Mouse (Mus musculus) adrenal gland, adult 18-20 months (tissue): ENCODE results near the gene Zfp574. TPM values are rescaled to one million over a fixed set of nuclear protein-coding genes. Genes with fewer than 3 reads are reported as not detected.
"Not testable (repeated sequence)": the region's sequence is repeated elsewhere in the genome, so short reads cannot be mapped to it uniquely, and the experiment has no call there.

Experiments
- DNase-seq, 2 experiments: peaks; one replicate each; pipeline ENCODE4 v3.0.0; 2021 to 2022; ENCODE audit warnings: low spot score in 2 of 2
- long read RNA-seq, 2 experiments: library from polyadenylated mRNA; stranded (forward); transcript quantifications; one replicate each; pipeline ENCODE4 v2.0.0; 2021
- total RNA-seq, 2 experiments: library from RNA; stranded (reverse); gene quantifications; 1 replicate in 1 of 2; 2 replicates in 1 of 2; pipeline ENCODE4 v1.2.3; 2021

Zfp574 gene
- 10 to 100 TPM; 18.6 to 19.6 TPM for total RNA-seq
- long read RNA-seq, experiment 1, full-length matches to known transcripts = 35 of 40 reads
- long read RNA-seq, experiment 1, partial matches to known transcripts = 0 of 40 reads
- long read RNA-seq, experiment 1, other reads (novel, unspliced or antisense) = 5 of 40 reads
- long read RNA-seq, experiment 2, full-length matches to known transcripts = 4 of 14 reads
- long read RNA-seq, experiment 2, partial matches to known transcripts = 0 of 14 reads
- long read RNA-seq, experiment 2, other reads (novel, unspliced or antisense) = 10 of 14 reads

GRCm38 (mm10) chr7:25071979-25072715, at the start of gene Zfp574, which contains the start of gene Grik5:
Zfp574 (plus strand) TSS chr7:25072567.
Grik5 (minus strand) TSS chr7:25072346.
- no peak for DNase-seq

- no peak for DNase-seq
These were observed 46.4 kb upstream of the Zfp574 start for GRCm38 (mm10) chr7:25025855-25026439.

- no peak for DNase-seq
These were observed 45.9 kb upstream of the Zfp574 start for GRCm38 (mm10) chr7:25026452-25026851.

GRCm38 (mm10) chr7:25030032-25030753, 42.2 kb upstream of the Zfp574 start:
- DNase-seq = peak; percentile 75 to 76

- DNase-seq = no peak
These were observed 40.8 kb upstream of the Zfp574 start for GRCm38 (mm10) chr7:25031528-25031927.

- DNase-seq = no peak
These were observed 37.6 kb upstream of the Zfp574 start for GRCm38 (mm10) chr7:25034796-25035195.

- DNase-seq = peak; percentile 66
These were observed 36.5 kb upstream of the Zfp574 start for GRCm38 (mm10) chr7:25035916-25036315.

- DNase-seq = no peak
These were observed 30.4 kb upstream of the Zfp574 start for GRCm38 (mm10) chr7:25041921-25042320.

- not testable (repeated sequence) for DNase-seq
These were observed 27.8 kb upstream of the Zfp574 start for GRCm38 (mm10) chr7:25044599-25044998.

GRCm38 (mm10) chr7:25047363-25047762, 25.0 kb upstream of the Zfp574 start:
- peak in 1 of 2 experiments; percentile 27 for DNase-seq

GRCm38 (mm10) chr7:25049295-25049930, 23.0 kb upstream of the Zfp574 start:
- DNase-seq = no peak

GRCm38 (mm10) chr7:25052587-25052986, 19.8 kb upstream of the Zfp574 start:
- no peak for DNase-seq

- no peak for DNase-seq
These were observed 15.4 kb upstream of the Zfp574 start for GRCm38 (mm10) chr7:25056951-25057350.

- DNase-seq = no peak
These were observed 14.5 kb upstream of the Zfp574 start for GRCm38 (mm10) chr7:25057888-25058287.

GRCm38 (mm10) chr7:25058394-25058793, 14.0 kb upstream of the Zfp574 start:
- no peak for DNase-seq

- DNase-seq = no peak
These were observed 13.5 kb upstream of the Zfp574 start for GRCm38 (mm10) chr7:25058836-25059235.

- DNase-seq = no peak
These were observed 9.0 kb upstream of the Zfp574 start for GRCm38 (mm10) chr7:25063346-25063745.

- no peak for DNase-seq
These were observed 8.5 kb upstream of the Zfp574 start for GRCm38 (mm10) chr7:25063900-25064299.

GRCm38 (mm10) chr7:25067338-25067737, 5.0 kb upstream of the Zfp574 start:
- DNase-seq = no peak

- DNase-seq = no peak
These were observed 4.3 kb upstream of the Zfp574 start for GRCm38 (mm10) chr7:25067909-25068656.
